Comparison of ENCODE assay signal across 8 mouse cellular contexts in genomic region chr5:136252899-136253298, GRCm38 (mm10). TPM values are rescaled to one million over a fixed set of nuclear protein-coding genes. Genes with fewer than 3 reads are reported as not detected.
DNase-seq lines count a peak whose midpoint lies in the region; ATAC-seq and TF ChIP-seq lines count a peak whose summit lies in the region.

No protein-coding gene starts in this region.

- H3K79me2 ChIP-seq in heart, adult 2 months (replicated peaks; ENCODE audit: control insufficient read depth, insufficient read depth, low read length): no peaks in the 10 kb centered on the region

- TF ChIP-seq CTCF in heart, adult 2 months (IDR thresholded peaks at IDR 0.05): peak; percentile 96
- TF ChIP-seq CTCF in liver, embryonic 14.5 days (IDR thresholded peaks at IDR 0.05; ENCODE audit: low read depth): peak; percentile 89
- peak; percentile 64 for TF ChIP-seq CTCF in testis, adult 2 months (IDR thresholded peaks at IDR 0.05; ENCODE audit: control insufficient read depth, insufficient read depth, insufficient replicate concordance, low read depth, low read length)

- TF ChIP-seq EP300 in heart, adult 2 months (IDR thresholded peaks at IDR 0.05; ENCODE audit: insufficient read depth, low read depth, low read length): 0 out of 2 replicates have a peak, but pooled peaks have one; percentile 62
- TF ChIP-seq EP300 in liver, embryonic 14.5 days (IDR thresholded peaks at IDR 0.05; ENCODE audit: low read depth): no peak

- no peaks in the 10 kb centered on the region for H3K27me3 ChIP-seq in heart, adult 2 months (ENCODE audit: control insufficient read depth, insufficient read depth, low read length)
- no peaks in the 10 kb centered on the region for H3K27me3 ChIP-seq in liver, embryonic 14.5 days (ENCODE audit: control insufficient read depth, insufficient read depth, low read length)
- no peaks in the 10 kb centered on the region for H3K27me3 ChIP-seq in testis, adult 2 months (ENCODE audit: control insufficient read depth, insufficient read depth, low read length)

- H3K9me3 ChIP-seq in liver, embryonic 14.5 days (ENCODE audit: control insufficient read depth, low read length): no peaks in the 10 kb centered on the region

- DNase-seq in CD4-positive helper T cell, adult 2 months (ENCODE audit: low read depth, low spot score): peak; percentile 72
- peak; percentile 89 for DNase-seq in adrenal gland, postnatal 10 days
- peak; percentile 75 for DNase-seq in embryo, embryonic 11.5 days (ENCODE audit: low read depth, low spot score)
- DNase-seq in heart, adult 2 months: peak; percentile 76 to 82
- peak; percentile 87 for DNase-seq in kidney, postnatal 10 days
- DNase-seq in liver, embryonic 14.5 days (ENCODE audit: low read depth in 3 of 3, low spot score in 3 of 3): peak; percentile 42 to 51 (median 46)

- intact Hi-C loops in heart, adult 2 months (cut with DNase I): loop anchor here (1.0 to 2.0 kb wide), 2 partner anchors 51 to 118 kb away; no protein-coding TSS in a partner anchor

- no peaks in the 10 kb centered on the region for H3K36me3 ChIP-seq in heart, adult 2 months (ENCODE audit: control insufficient read depth, insufficient read depth, low read length)
- no peaks in the 10 kb centered on the region for H3K36me3 ChIP-seq in liver, embryonic 14.5 days (replicated peaks; ENCODE audit: control insufficient read depth, insufficient read depth, low read depth)
- H3K36me3 ChIP-seq in testis, adult 2 months (ENCODE audit: control insufficient read depth, insufficient read depth, low read length): no peaks in the 10 kb centered on the region

- H3K9ac ChIP-seq in heart, adult 2 months (ENCODE audit: low read depth, low read length): no peak overlapping the region
- no peak overlapping the region for H3K9ac ChIP-seq in liver, embryonic 14.5 days (replicated peaks)

- no peak; the same call in 1 of the 2 replicates for ATAC-seq in liver, embryonic 14.5 days (ENCODE audit: insufficient read depth)
- peak; percentile 67 for ATAC-seq in neutrophil, adult 5-6 weeks (ENCODE audit: extremely low read depth, insufficient number of reproducible peaks, low FRiP score, poor library complexity, severe bottlenecking)

- no peak overlapping the region for H3K4me2 ChIP-seq in liver, embryonic 14.5 days (ENCODE audit: low read depth)

- no peak for TF ChIP-seq POLR2A in heart, adult 2 months (IDR thresholded peaks at IDR 0.05; ENCODE audit: insufficient read depth, low read depth, low read length)
- TF ChIP-seq POLR2A in testis, adult 2 months (IDR thresholded peaks at IDR 0.05; ENCODE audit: control insufficient read depth, low read depth, low read length): no peak

- no peak overlapping the region for H3K4me3 ChIP-seq in heart, adult 2 months
- no peak overlapping the region for H3K4me3 ChIP-seq in liver, embryonic 14.5 days (ENCODE audit: insufficient read depth in 1 of 2, low read depth in 2 of 2, low read length in 2 of 2)
- peak overlapping the region; percentile 30 for H3K4me3 ChIP-seq in testis, adult 2 months (ENCODE audit: control insufficient read depth, low read depth, low read length)

- H3K4me1 ChIP-seq in heart, adult 2 months (ENCODE audit: control insufficient read depth, insufficient read depth, low read length): no peaks in the 10 kb centered on the region
- no peaks in the 10 kb centered on the region for H3K4me1 ChIP-seq in liver, embryonic 14.5 days (replicated peaks; ENCODE audit: control insufficient read depth in 2 of 2, insufficient read depth in 2 of 2, low read length in 1 of 2)
- peaks cover 25% of the 10 kb centered on the region for H3K4me1 ChIP-seq in testis, adult 2 months (ENCODE audit: control insufficient read depth, insufficient read depth, low read length)

- no peak overlapping the region for H3K27ac ChIP-seq in heart, adult 2 months
- no peak overlapping the region for H3K27ac ChIP-seq in liver, embryonic 14.5 days
- no peak overlapping the region for H3K27ac ChIP-seq in testis, adult 2 months (ENCODE audit: control insufficient read depth, insufficient read depth, low read depth, low read length)

- WGBS in heart, adult 2 months: 15% methylated on average over 17 of the region's 17 CpGs
- WGBS in liver, embryonic 14.5 days (ENCODE audit: insufficient replicate concordance): 10% methylated on average over 17 of the region's 17 CpGs

RNA-seq across cellular contexts. Expression of gene Sh2b2, which starts 6.5 kb away (rescaled TPM):
- total RNA-seq in adrenal gland, postnatal 10 days (2021): 10 to 100 TPM; 29.1 to 30.7 TPM
- total RNA-seq in heart, adult 2 months (2021): under 1 TPM; 0.55 to 0.80 TPM
- polyA plus RNA-seq in heart, adult 2 months (2012; rRNA removed): 2.2 and 6.7 TPM in 2 replicates
- 1.8 and 8.5 TPM in 2 replicates for polyA plus RNA-seq in liver, embryonic 14.5 days (2012; rRNA removed)
- 1.4 and 1.5 TPM in 2 replicates for polyA plus RNA-seq in liver, embryonic 14.5 days (2014; fragmentation: Nextera tagmentation; extraction: Ambion mirVana)
- total RNA-seq in neutrophil, adult 5-6 weeks (2017): 7.9 and 8.4 TPM in 2 replicates
- 2.0 and 2.3 TPM in 2 replicates for polyA plus RNA-seq in testis, adult 2 months (2012; rRNA removed)

RNA-seq across cellular contexts. Expression of gene Prkrip1, which starts 54.1 kb away (rescaled TPM):
- 10 to 100 TPM; 30.0 to 33.2 TPM for total RNA-seq in adrenal gland, postnatal 10 days (2021)
- 10 to 100 TPM; 16.8 to 19.0 TPM for total RNA-seq in heart, adult 2 months (2021)
- polyA plus RNA-seq in heart, adult 2 months (2012; rRNA removed): 8.2 and 9.2 TPM in 2 replicates
- polyA plus RNA-seq in liver, embryonic 14.5 days (2012; rRNA removed): 5.6 and 16.0 TPM in 2 replicates
- polyA plus RNA-seq in liver, embryonic 14.5 days (2014; fragmentation: Nextera tagmentation; extraction: Ambion mirVana): 25.0 and 32.2 TPM in 2 replicates
- 25.3 and 29.0 TPM in 2 replicates for total RNA-seq in neutrophil, adult 5-6 weeks (2017)
- polyA plus RNA-seq in testis, adult 2 months (2012; rRNA removed): 26.0 and 27.9 TPM in 2 replicates
